Mouse (Mus musculus) left cerebral cortex, adult 18-20 months (tissue): ENCODE results near the gene Fbxo41. TPM values are rescaled to one million over a fixed set of nuclear protein-coding genes. Genes with fewer than 3 reads are reported as not detected.
A peak's percentile ranks its signal among the peaks of the same experiment; 100 is the strongest.
"Not testable (repeated sequence)": the region's sequence is repeated elsewhere in the genome, so short reads cannot be mapped to it uniquely, and the experiment has no call there.

Experiments
- DNase-seq, 2 experiments: peaks; one replicate each; pipeline ENCODE4 v3.0.0; 2021 to 2022; ENCODE audit warnings: low spot score in 2 of 2, mixed read lengths in 1 of 2
- total RNA-seq, 2 experiments: library from RNA; stranded (reverse); gene quantifications; 2 replicates each; pipeline ENCODE4 v1.2.3; 2021

Gene Fbxo41
- total RNA-seq, 2 experiments from 2014 or later: 91.2 to 92.5 TPM

GRCm38 (mm10) chr6:85450697-85451663, 51.8 kb downstream of the Fbxo41 start, which contains the start of gene Cct7:
Gene Cct7, plus strand, starts transcription at chr6:85451514.
- peak; percentile 99 to 100 for DNase-seq

- not testable (repeated sequence) for DNase-seq
Measured at GRCm38 (mm10) chr6:85450140-85450539, 52.7 kb downstream of the Fbxo41 start.

GRCm38 (mm10) chr6:85447351-85447750, 55.4 kb downstream of the Fbxo41 start:
- DNase-seq: no peak

- DNase-seq: no peak
Measured at GRCm38 (mm10) chr6:85445286-85445685, 57.5 kb downstream of the Fbxo41 start.

GRCm38 (mm10) chr6:85444266-85444965, 58.4 kb downstream of the Fbxo41 start:
- DNase-seq: no peak

- DNase-seq: no peak
Measured at GRCm38 (mm10) chr6:85443488-85444233, 59.1 kb downstream of the Fbxo41 start.

- no peak for DNase-seq
Measured at GRCm38 (mm10) chr6:85441142-85441541, 61.7 kb downstream of the Fbxo41 start.

GRCm38 (mm10) chr6:85436631-85437030, 66.2 kb downstream of the Fbxo41 start:
- no peak for DNase-seq

GRCm38 (mm10) chr6:85436204-85436603, 66.6 kb downstream of the Fbxo41 start:
- DNase-seq: no peak

- no peak for DNase-seq
Measured at GRCm38 (mm10) chr6:85433865-85434264, 68.9 kb downstream of the Fbxo41 start.

- DNase-seq: peak; percentile 82 to 84
Measured at GRCm38 (mm10) chr6:85431842-85432431, 70.9 kb downstream of the Fbxo41 start, which contains the start of gene Smyd5. Gene Smyd5, plus strand, starts transcription at chr6:85431989.

GRCm38 (mm10) chr6:85431274-85431841, 71.4 kb downstream of the Fbxo41 start:
- DNase-seq: no peak

- DNase-seq: no peak
Measured at GRCm38 (mm10) chr6:85423836-85424379, 78.9 kb downstream of the Fbxo41 start, which contains the start of gene Noto. Gene Noto, plus strand, starts transcription at chr6:85423886.

Other genes starting within 250 kb of the Fbxo41 start
- 100 to 1,000 TPM; 163 to 164 TPM for gene Sfxn5, start 169.6 kb downstream of the Fbxo41 start, total RNA-seq
- gene Rab11fip5, start 128.4 kb downstream of the Fbxo41 start, total RNA-seq: 10 to 100 TPM; 81.7 to 82.1 TPM
- gene Noto, start 79.1 kb downstream of the Fbxo41 start, total RNA-seq: not detected
- 10 to 100 TPM; 54.8 to 55.3 TPM for gene Smyd5, start 71.0 kb downstream of the Fbxo41 start, total RNA-seq
- 100 to 1,000 TPM; 227 to 234 TPM for gene Cct7, start 51.5 kb downstream of the Fbxo41 start, total RNA-seq
- gene Pradc1, start 51.0 kb downstream of the Fbxo41 start, total RNA-seq: 10 to 100 TPM; 20.3 to 28.0 TPM
- gene Egr4, start 10.6 kb upstream of the Fbxo41 start, total RNA-seq: 10 to 100 TPM; 52.1 to 74.8 TPM
- 1 to 10 TPM; 8.5 to 9.4 TPM for gene Alms1, start 84.5 kb upstream of the Fbxo41 start, total RNA-seq
- gene Nat8f7, start 210.2 kb upstream of the Fbxo41 start, total RNA-seq: 1 to 10 TPM; 4.5 TPM